Mouse (Mus musculus) thymus, adult 2 months (tissue): Measurements from ENCODE around the gene Bend7.

ENCODE experiments used
- CTCF ChIP-seq: fragments of 200-500 bp; IDR thresholded peaks from 2 replicates; pipeline ENCODE4 v1.5.1; 2012; ENCODE audit warnings: mild to moderate bottlenecking, control low read depth, low read length, moderate library complexity, borderline replicate concordance; ENCODE audit not compliant: control insufficient read depth, poor library complexity, insufficient read depth; ENCODE audit errors: extremely low read depth
- POLR2A ChIP-seq: fragments of 200-500 bp; IDR thresholded peaks from 2 replicates; pipeline ENCODE4 v1.6.1; 2012; ENCODE audit warnings: mild to moderate bottlenecking, low read length, control low read depth, moderate library complexity; ENCODE audit not compliant: control insufficient read depth, poor library complexity, insufficient read depth; ENCODE audit errors: extremely low read depth

- no peak for TF ChIP-seq POLR2A
- no peak for TF ChIP-seq CTCF
Measured at GRCm38 (mm10) chr2:4781641-4782040, 64.0 kb downstream of the Bend7 start.
